Mouse (Mus musculus): ENCODE data around the gene Zswim8.

DNA sequence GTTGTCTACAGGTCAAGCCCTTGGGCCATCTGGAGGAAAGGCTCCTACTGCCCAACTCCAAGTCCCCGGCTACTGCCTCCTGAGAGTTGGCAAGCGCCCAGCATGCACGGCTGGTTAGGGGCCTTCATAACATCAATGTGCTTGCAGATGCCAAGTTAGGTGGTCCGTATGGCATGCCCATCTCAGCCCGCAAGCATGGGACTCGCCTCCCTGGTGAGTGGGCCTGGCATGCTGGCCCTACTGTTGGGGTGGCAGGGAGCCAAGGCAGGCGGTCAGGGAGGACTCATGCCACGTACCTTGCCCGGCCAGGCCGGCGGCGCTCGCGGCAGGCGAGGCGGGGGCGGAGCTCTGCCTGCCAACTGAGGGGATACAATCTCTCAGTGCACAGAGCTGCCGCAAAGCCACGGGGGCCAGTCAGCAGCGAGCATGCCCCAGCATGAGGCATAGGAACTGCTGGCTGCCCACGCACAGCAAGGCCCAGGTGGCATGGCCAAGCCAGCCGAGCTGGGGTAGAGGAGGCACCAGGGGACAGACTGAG lies 50.1 kb downstream of the Zswim8 start:
- TF ChIP-seq CTCF (conservative IDR thresholded peaks at IDR 0.05; ENCODE audit: insufficient read depth, insufficient read length, low read depth, low read length) (no peak), POLR2A (IDR thresholded peaks at IDR 0.05; ENCODE audit: low read depth, low read length) (no peak)
